Mouse (Mus musculus) gastrocnemius, postnatal 14 days (tissue): ENCODE measurements around the gene Vsig10. TPM values are rescaled to one million over a fixed set of nuclear protein-coding genes. Genes with fewer than 3 reads are reported as not detected.
"Not testable (repeated sequence)": the region's sequence is repeated elsewhere in the genome, so short reads cannot be mapped to it uniquely, and the experiment has no call there.

ENCODE experiments used
- DNase-seq: peaks from one replicate; pipeline ENCODE4 v3.0.0; 2021; ENCODE audit warnings: mixed read lengths
- intact Hi-C: fragments of 180-260 bp; cut with DNase I; formaldehyde crosslinking; loops from one replicate; pipeline ENCODE4 v1.15.1; 2025; ENCODE audit warnings: low total_unique reads
- total RNA-seq, 2 experiments: library from RNA; stranded (reverse); gene quantifications; 2 replicates each; pipeline ENCODE4 v1.2.3; 2021

Gene Vsig10
- total RNA-seq, 2 experiments from 2014 or later, result 6.0 to 8.8 TPM

DNA sequence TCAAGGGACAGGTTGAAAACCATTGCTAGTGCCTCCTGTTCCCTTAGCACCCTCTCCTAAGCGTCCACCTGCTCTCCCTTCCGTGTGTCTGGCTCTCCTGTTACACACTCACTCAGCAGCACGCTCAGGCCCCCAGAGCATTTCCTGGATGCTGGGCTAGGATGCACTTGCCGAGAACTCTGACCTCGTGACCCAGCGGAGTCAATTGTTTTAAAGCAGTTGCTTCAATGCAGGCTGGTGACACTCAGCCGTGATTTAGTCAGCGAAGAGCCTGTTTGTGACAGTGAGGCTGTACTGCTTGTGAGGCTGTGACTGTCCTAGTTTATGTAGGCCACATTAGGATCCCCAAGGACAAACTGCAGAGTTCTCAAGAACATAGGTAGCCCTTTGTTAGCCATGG lies 48.3 kb downstream of the Vsig10 start:
- no peak for DNase-seq
- intact Hi-C loops, result no loop called here

DNA sequence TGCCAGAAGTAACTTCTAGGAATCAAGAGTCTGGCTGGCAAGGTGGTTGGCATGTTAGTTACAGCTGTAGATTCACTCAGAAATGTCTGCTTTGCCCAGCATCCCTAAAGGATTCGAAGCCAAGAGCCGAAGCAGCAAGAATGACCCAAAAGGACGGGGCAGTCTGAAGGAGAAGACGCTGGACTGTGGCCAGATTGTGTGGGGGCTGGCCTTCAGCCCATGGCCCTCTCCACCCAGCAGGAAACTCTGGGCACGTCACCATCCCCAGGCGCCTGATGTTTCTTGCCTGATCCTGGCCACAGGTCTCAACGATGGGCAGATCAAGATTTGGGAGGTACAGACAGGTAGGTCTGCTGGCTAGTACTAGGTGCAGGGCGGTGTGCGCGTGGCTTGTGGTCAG lies 51.7 kb downstream of the Vsig10 start:
- intact Hi-C loops, result no loop called here
- DNase-seq, result no peak

DNA sequence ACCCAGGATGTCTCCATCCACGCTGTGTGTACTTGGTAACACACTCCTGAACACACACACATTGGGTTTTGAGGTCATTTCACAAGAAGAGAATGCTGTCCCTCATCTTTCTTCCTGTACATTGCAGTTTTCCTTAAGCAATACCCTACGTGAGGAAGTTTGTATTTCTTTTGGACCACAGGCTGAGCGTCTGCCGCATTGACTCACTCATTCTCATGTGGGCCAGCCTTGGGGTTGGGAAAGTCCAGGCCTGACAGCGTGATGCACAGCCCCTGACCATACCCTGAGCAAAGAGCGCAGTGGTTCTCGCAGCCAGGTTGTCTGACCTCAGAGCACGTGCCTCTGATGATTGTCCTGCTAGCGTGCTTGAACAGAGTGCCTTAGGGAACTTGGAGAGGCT lies 54.5 kb downstream of the Vsig10 start:
- intact Hi-C loops, result no loop called here

DNA sequence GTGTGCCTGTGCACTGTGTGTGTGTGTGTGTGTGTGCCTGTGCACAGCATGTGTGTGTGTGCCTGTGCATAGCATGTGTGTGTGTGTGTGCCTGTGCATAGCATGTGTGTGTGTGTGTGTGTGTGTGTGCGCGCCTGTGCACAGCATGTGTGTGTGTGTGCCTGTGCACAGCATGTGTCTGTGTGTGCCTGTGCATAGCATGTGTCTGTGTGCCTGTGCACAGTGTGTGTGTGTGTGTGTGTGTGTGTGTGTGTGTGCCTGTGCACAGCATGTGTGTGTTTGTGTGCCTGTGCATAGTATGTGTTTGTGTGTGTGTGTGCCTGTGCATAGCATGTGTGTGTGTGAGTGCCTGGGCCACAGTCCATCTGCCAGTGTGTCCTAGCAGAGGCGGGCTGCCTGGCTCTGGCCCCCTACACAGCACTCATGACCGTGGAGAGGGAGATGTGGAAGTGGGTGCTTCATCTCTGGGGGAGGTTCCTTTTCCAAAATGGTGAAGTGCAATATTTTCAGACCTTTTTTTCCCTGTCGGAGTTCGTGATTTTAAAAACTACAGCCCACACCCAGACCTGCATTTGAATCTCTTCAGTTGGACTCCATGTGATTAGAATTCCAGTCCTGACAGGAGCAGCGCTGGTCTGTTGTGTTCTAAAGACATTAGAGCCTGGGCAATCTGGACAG lies 55.6 kb downstream of the Vsig10 start:
- intact Hi-C loops, result no loop called here

More for the DNA sequence above, 54.5 kb downstream of the Vsig10 start:
- DNase-seq, result no peak

DNA sequence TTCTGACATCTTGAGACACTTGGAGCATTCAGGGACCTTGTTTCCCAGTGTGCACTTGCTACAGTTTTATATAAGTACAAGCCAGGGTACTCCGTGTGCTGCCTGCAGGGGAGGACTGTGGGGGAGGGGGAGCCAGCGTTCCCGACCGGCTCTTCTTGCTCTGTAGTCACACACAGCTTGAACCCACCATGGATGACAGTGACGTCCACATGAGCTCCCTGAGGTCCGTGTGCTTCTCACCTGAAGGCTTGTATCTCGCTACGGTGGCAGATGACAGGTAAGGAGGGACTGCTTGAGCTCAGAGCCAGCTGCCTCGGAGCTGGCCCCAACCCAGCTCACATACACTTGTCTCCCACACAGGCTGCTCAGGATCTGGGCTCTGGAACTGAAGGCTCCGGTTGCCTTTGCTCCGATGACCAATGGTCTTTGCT lies 57.5 kb downstream of the Vsig10 start:
- DNase-seq, result no peak
- intact Hi-C loops, result no loop called here

More for the DNA sequence above, 55.6 kb downstream of the Vsig10 start:
- DNase-seq, result no peak

DNA sequence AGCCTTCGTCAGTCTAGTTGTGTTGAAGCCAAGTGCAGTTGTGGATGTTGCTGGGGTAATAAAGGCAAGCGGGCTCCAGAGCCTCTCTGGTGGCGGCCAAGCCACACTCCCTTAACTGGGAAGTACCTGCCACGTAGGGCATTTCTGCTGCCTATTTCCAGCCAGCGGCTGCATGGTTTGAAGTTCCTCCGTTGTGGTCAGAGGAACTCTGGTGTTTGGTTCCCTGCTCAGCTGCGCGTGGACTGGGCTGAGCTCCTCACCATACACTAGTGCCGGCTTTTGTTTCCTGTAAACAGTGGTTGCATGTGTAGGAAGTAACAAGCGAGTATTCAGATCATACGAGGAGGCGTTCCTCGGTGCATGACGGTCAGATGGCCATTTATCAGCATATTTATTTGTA lies 58.8 kb downstream of the Vsig10 start:
- DNase-seq, intact Hi-C loops: not testable (repeated sequence)

DNA sequence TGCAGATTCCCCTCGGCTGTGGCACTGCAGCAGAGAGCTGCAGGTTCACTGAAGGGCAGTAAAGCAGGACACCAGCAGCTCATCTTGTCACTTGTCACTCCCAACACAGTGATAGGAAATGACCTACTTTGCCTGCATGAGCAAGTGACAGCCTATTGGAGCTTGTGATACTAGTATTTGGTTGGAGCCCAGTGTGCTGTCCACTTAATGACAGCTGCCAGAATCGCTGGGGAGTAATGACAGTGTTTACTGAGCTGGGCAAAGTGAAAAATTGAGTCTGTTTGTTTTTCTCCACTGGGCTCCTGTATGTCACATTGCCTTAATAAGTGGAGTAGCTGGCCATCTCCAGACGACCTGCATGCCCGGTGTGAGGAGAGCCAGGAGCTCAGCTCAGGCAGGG lies 61.3 kb downstream of the Vsig10 start:
- intact Hi-C loops, result no loop called here
- DNase-seq, result no peak

DNA sequence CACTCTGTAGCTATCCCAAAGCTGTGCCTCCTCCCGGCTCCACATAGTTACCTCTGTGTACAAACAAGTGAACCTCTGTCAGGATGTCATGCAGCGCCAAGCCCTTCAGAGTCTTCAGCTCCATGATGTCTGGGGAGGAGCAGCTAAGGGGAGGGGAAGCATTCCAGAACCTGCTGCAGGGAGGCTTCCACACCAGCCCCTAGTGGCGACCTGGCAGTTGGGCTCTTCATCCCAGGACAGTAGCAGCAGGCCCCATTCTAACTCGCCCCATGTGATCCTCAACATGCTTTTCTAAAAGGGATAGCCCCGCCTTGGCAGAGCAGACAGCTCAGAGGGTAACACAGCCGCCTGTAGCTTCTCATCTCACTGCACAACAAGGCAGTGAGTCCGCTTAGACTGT lies 62.9 kb downstream of the Vsig10 start:
- intact Hi-C loops, result no loop called here
- no peak for DNase-seq

DNA sequence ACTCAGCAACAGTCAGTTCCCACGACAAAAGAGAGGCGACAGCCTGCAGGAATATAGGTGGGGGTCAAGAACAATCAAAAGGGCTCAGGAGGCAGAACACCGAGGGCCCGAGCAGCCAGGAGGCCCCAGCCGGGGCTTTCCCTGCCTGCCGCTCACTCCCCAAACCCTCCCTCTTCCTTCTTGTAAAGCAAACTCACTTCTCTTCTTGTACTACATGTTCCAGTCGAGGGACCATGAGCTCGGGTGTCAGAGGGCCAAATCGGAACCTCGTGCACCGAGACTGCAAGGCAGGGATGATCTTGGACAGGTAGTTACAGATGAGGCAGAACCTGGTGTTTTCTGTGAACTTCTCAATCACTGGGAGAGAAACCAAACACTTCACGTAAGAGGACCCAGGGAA lies 64.3 kb downstream of the Vsig10 start:
- intact Hi-C loops, result no loop called here
- DNase-seq, result no peak

DNA sequence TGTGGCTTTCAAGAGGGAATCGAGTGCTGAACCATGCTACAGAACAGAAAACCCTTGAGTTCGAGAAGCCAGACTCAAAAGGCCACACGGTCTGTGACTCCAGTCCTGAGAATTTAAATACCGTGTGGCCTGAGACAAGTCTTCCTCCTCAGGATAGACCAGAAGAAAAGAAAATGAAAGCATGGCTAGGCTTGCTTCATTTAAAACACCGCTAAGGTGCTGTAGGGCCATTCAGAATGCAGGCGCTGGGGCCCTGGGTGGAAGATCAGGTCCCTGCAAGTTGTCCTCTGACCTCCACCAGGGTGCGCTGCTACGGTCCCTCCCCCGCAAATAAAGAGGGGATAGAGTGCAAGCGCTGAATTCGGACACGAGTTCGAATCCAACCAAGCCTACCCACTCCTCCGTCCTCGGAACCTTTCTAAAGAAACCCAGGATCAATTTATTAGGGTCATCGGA lies 69.4 kb downstream of the Vsig10 start:
- peak; percentile 49 for DNase-seq
- intact Hi-C loops, result no loop called here

DNA sequence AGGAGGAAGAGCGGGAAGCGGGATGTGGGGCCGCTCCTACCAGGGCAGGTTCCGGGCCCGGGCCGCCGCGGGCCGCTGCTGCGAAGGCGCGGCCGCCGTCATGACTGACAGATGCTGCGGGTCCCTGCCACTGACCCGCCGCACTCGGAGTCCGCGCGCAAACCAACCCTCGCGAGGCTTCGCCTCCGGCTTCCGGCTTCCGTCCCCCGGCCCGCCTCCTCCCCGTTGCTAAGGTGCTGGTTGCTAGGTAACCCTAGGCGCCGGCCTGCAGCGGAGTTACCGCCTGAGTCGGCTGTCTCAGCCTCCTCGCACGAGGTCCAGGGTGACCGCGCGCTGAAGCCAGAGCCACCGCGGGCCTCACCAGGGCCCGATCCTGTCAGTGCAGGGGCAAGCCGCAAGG lies 70.0 kb downstream of the Vsig10 start, which contains the start of gene Rfc5:
Rfc5 (minus strand) TSS at position 171 of the 400 bp plus-strand sequence.
- DNase-seq, result peak; percentile 98
- intact Hi-C loops, result no loop called here

DNA sequence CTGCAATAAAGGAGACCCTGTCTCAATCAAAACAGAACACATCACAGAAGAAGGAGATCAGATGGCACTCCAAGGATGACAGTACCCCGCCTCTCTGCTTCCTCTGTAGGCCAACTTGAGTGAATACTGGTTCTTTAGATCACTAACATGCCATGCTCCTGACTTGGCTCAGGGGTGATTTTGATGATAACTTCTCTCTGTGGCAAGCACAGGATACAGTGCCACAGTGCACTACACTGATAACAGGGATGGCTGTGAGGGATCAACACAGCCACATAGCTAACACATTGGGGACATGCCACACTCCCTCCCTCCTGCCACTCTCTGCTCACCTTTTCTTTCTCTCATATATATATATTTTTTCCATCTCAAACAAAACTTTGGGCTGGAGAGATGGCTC lies 72.0 kb downstream of the Vsig10 start:
- no peak for DNase-seq
- intact Hi-C loops, result no loop called here

DNA sequence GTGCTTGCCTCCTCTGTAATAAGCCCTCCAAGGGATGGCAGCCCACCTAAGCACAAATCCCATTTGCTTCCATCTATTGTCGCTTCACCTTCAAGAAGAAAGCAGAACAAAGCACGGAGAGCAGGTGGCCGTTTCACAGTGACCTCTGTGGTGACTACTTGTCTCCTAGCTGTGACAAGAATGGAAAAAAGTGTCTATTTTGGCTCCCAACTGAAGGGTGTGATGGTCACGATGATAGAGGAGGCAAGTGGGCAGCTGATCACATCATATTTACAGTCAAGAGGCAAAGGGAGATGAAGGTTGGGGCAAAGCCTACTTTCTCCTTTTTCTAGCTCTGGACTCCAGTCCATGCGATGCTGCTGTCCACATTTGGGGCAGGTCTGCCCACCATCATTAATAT lies 77.0 kb downstream of the Vsig10 start:
- no peak for DNase-seq
- intact Hi-C loops, result no loop called here

DNA sequence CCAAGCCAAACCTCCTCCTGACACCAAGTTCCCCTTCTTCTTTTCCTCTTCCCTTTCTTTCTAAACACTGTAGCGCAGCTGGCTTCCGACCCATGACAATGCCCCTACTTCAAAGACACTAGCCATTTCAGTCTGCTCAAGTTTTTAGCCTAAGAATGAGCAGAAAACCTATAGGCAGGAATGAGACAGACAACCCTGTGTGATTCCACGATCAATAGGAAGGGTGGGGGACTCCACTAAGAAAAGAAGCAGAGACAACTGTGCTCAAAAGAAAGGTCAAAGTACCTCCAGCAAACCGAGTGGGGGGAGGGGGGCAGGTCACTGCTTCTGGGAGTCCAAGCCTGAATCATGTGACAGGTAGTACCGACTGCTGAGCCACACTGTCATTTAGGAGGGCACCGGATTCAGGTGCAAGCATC lies 77.7 kb downstream of the Vsig10 start:
- intact Hi-C loops, result no loop called here
- no peak for DNase-seq

DNA sequence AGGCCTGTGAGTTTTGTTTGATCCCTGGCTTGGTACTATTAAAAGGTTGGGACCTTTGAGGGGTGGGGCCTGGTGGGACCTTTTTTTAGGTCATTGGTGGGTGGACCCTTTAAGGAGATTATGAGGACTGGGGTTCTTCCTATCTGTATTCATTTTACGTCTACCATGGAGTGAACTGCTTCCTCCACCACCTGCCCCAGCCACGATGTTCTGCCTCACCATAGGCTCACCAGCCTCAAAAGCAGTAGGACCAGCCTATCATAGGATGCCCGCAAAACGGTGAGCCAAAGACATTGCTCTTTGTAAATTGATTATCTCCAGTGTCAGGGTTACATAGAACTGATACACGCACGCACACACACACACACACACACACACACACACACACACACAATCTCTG lies 78.5 kb downstream of the Vsig10 start:
- intact Hi-C loops, result no loop called here
- DNase-seq, result no peak

DNA sequence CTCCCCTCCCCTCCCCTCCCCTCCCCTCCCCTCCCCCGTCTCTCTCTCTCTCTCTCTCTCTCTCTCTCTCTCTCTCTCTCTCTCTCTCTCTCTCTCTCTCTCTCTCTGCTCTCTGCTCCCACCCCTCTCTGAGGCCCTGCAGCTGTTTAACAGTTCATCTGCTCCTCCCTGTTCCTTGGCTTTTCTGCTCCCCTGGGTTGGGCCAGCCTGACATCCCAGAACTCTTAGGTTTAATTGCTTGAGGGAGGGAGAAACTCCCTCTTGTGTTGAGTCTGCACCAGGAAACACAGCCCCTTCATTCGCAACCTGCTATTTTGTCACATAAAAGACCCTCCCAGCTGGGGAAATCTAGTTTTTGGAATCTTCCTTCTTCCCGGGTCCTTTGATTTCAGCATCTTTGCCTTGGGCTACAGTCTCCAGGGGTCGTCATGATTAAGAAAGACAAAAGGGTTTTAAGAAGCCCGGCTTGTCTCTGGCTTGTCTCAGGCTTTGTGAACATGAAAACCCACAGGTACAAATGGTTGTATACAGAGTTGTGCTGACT lies 79.2 kb downstream of the Vsig10 start:
- intact Hi-C loops, result no loop called here
- DNase-seq, result peak; percentile 34

DNA sequence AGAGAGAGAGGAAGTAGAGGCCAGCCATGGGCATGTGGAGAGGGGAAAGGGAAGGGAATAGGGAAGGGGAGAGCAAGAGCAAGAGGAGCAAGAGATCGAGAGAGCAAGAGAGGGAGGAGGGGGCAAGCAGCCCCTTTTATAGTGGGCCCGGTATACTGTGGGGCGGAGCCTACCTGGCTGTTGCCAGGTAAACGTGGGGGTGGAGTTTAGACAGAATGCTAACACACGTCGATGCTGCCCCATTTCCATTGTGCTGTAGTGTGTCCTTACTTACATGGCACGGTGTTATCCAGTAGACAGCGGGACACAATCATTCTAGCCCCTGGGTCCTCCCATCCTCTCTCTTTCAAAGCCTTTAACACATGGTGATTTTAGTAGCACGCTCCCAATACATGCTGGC lies 80.4 kb downstream of the Vsig10 start:
- no peak for DNase-seq
- intact Hi-C loops, result no loop called here

DNA sequence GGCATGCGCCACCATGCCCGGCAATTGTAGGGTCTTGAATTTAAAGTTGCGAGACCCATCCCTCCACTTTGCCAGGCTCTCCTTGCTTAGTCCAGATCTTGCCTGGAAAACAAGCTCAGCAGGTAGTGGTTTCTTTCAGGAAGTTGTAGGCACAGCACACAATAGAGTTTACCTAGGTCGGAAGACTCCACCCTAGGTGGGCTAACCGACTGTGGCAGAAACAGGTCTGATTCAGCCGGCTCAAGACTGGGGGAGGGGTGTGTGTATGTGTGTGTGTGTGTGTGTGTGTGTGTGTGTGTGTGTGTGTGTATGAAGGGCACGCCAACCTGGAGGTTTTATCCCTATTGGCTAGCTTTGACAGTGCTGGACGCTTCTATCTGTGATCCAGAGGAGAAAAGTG lies 84.7 kb downstream of the Vsig10 start:
- intact Hi-C loops, result no loop called here
- no peak for DNase-seq
